Mouse (Mus musculus) heart, postnatal 14 days (tissue): ENCODE results near the gene Ibtk. TPM values are rescaled to one million over a fixed set of nuclear protein-coding genes. Genes with fewer than 3 reads are reported as not detected.

Experiments used
- DNase-seq, 2 experiments: peaks; one replicate each; pipeline ENCODE4 v3.0.0; 2021 to 2022
- intact Hi-C: fragments of 180-260 bp; cut with DNase I; formaldehyde crosslinking; loops from one replicate; pipeline ENCODE4 v1.15.1; 2025
- total RNA-seq, 2 experiments: library from RNA; stranded (reverse); gene quantifications; 2 replicates each; pipeline ENCODE4 v1.2.3; 2021

The Ibtk gene
- total RNA-seq, 2 experiments from 2014 or later = 36.3 to 37.2 TPM

DNA sequence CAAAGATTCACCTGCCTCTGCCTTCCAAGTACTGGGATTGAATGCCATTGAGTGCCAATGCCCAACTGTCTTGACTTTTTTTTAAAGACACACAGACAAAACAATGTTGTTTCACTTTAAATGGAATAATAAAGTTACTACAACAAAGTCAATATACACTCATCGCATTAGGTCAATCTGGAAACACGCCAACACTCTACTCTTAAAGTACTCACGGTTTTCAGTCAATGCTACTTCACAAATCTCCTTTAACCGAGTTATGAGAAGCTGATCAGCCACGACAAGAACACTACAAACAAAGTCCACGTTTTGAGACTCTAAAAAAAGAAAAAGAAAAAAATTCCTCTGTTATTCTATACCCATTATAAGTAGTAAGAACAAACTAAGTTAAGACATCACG lies 31.8 kb downstream of the Ibtk start:
- intact Hi-C loops = no loop called here
- no peak for DNase-seq

DNA sequence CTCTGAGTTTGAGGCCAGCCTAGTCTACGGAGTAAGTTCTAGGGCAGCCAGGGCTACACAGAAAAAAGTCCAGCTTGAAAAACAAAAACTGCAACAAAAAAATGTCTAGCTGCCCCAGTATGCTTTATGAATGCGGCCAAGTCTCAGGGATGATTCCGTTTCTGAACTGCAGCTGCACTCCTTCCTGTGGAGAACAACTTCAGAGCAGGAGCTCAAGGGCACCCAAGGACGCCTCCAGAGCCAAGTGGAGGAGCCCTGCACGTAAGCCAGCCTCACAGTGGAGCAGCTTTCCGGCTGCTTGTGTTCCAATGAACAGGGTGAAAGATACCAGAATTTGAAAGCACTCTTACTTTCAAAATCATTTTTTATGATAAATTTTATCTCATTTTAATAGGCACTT lies 41.8 kb downstream of the Ibtk start:
- intact Hi-C loops = no loop called here
- peak; percentile 11 to 12 for DNase-seq

DNA sequence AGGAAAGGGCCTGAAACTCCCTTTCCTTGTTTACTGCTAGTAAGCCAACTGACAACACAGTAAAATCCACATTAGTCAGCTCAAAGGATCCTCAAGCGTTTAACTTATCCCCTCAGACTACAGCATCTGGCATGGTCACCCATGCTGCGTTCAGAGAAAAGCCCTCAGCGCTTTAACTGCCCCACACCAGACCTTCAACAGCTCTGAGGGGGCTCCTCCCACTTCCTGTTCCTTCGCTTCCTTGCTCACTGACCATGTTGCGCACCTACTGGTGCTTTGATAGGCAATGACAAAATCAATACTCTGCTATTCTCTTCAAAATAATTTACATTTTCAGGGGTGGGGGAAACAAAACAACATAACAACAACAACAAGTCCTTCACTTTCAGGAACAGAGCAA lies 47.2 kb downstream of the Ibtk start:
- DNase-seq = no peak

DNA sequence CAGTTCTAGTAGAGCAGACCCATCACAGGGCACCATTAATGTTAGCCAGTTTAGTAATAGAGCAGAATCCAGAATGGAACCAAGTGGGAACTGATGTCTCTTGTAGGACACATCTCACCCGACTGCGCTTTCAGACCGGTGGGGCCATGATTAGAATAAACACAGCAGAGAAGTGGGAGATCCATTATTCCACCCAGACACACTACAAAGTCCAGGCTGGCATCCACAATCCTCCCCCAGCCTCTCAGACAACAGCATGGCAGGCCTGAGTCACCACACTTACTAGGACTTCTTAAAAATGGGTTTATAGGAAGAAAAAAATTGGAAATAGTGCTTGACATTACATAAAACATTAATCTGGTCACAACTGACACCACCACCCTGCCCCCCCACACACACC lies 53.5 kb downstream of the Ibtk start:
- intact Hi-C loops = loop anchor here (10.0 kb wide), 1 partner anchor 1741 kb away; no protein-coding TSS in a partner anchor
- DNase-seq = no peak

More for the DNA sequence above, 47.2 kb downstream of the Ibtk start:
- intact Hi-C loops = no loop called here

DNA sequence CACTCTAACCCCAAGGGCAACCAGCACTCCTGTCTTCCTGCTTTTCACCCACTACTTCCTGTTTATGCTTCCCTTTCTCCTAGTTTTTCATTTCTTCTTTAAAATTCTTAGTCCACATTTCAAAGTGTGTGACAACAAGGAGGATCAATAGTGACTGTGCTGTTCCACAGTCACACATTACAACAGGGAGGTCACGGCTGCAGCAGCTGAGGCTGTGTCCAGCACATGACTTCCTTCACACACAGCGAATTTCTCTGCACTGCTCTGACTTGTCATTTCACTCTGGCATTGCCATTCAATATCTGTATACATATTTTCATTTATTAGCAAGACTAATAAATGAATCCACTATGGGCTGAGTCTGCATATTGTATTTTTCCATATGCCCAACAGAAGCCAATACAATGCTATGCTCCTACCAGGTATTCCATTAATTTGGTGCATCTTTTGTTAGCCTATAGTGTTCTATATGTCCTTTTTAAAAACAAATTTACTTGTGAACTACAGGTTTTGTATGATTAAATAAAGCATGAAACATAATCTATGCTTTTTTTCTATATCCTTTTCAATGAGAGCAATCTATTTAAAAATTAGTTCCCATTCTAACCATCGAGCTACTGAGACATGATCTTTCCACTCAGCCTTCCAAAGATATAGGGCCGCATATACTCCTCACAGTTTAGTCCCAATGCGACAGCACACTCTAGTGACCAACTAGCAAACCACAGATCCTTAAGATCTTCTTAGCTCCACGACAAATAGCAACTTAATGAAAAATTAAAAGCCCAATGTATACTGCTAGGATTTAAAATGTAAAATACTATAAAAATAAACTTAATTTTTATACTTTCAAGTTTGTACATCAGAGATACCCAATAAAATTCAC lies 55.7 kb downstream of the Ibtk start:
- intact Hi-C loops = loop anchor here (5.0 to 10.0 kb wide), 5 partner anchors 106 to 1739 kb away; partner anchors contain the start of gene Tent5a
- DNase-seq = peak in 1 of 2 experiments; percentile 25

DNA sequence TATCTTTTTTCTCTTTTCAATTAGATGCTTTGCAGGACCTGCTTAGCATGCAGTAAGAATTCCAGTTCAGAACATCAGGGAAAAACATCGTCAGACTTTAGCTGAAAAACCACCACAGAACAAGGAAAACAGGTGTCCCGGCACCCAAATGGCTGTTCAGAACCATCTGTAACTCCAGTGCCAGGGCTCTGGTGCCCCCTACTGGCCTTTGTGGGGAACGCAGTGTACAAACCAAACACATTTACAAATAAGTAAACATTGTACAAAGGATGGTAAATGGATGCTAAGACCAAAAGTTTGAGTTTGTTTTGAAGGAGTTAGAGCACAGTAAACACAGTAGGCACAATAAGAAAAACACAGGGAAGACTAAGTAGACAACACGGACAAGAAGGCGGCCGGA lies 64.1 kb downstream of the Ibtk start:
- intact Hi-C loops = no loop called here
- peak in 1 of 2 experiments; percentile 12 for DNase-seq

DNA sequence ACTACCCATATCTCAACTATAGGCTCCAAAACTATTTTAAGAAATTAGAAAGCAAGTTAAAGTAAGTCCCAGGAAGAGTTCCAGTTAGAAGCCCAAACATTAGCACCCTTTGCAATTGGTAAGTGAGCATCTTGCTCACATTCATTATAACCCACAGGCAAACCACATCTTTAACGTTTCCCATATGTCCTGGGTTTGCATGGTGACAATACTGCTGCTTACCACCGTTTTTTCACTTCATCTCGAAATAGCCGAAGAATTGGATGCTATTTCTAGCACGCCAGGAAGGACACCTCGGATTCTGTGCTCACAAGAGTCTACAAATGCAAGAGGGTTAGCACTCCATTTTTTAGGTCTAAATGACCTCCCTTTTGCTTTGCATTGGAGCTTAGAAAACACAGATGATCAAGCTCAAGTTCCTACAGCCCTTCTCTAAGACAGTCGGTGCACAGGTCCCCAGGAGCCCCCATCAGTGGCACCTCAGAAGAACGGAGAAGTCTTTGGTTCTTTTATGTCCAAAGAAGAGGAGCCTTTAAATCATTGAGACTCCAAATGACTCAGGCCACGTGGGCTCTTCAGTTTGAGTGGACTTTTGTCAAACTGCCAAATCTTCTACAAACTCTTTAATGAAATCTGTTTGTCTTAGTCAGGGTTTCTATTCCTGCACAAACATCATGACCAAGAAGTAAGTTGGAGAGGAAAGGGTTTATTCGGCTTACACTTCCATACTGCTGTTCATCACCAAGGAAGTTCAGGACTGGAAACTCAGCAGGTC lies 73.8 kb downstream of the Ibtk start:
- intact Hi-C loops = no loop called here
- no peak for DNase-seq

DNA sequence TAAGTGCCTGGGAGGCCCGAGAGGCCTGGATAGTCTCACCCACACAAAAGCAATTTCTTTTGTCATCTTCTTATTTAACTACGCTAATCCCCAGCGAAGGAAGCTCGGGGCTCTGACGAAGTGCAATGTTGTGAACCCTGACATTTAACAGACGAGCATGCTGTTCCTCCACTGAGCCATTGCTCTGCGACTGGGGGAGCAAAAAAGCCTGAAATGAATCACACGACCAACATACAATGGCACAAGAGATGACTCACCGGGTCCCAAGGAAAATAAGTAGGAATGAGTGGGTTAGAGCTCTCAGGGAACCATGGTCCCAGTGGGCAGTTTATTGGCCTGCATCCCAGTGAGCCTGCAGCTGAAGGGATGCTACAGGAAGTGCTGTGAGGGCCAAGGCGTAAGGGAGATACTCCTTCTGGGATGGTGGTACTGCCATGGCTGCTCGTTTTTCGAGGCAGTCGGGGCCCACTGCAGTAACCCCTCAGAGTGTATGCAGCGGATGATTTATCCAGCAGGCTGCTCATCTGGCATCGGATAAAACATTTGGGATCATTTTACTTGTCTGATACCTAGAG lies 75.1 kb downstream of the Ibtk start:
- intact Hi-C loops = no loop called here
- DNase-seq = no peak

DNA sequence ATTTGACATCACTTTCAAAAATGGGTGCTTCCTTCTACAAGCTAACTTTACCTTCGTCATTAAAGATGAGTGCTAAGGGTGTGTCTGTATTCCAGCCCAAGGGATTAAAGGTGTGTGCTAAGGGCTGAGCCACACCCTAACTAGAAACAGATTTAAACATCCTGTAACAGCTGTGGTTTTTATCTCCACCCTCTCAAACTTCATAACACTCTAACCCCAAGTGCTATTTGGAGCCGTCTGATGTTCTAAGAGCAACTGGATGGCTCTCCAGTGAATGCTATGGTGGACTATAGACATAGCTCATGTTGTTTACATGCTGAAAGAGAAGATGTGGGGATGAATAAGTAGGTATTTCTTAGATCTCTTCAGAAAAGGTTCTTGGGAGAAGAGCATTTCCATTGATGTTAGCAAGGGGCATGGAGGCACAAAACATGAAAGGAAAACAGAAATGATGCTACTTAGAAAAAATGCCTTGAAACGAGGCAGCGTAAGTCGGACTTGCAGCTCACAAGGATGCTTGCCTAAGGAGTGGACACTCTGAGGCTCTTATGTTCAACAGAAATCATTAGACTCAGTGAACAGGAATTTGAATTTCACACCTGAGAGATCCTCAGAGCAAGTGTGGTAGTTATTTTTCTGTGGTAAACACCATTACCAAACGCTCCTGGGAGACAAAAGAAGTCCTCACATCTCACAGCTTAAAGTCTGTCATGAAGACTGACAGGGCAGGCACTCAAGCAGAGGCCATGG lies 77.4 kb downstream of the Ibtk start:
- intact Hi-C loops = no loop called here
- DNase-seq = no peak

DNA sequence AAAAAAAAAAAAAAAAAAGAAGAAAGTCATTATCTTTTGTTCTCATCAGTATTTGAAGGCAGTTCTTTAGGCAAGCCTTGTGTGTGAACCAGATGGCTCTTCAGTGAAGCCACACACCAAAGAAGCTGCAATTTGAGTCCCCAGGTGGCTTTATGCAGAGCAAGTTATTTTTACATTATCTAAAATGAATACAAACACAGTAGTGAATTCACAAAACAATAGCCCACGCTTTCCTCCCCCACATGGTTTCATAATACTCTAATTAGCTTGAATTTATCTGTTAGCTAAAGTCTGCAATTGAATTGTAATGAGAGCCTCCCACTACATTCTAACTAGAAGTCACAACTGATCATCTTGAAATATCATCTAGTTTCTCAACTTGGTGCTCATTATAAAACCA lies 84.8 kb downstream of the Ibtk start:
- intact Hi-C loops = no loop called here
- DNase-seq = no peak

DNA sequence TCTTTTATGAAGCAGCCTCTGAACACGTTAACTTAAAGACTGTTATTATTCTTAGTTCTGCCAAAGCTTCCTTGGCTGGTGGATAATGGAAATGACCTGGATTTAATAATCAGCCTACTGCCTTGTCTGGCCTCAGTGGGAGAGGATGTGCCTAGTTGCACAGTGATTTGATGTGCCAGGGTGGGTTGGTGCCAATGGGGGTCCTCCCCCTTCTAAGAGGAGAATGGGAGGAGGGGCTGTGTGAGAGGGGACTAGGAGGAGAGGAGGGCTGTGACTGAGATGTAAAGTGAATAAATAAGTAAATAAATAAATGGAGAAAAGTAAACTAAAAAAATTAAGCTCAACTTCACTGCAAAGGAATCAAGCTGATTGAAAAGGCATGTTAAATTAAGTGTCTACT lies 85.3 kb downstream of the Ibtk start:
- intact Hi-C loops = no loop called here
- no peak for DNase-seq

DNA sequence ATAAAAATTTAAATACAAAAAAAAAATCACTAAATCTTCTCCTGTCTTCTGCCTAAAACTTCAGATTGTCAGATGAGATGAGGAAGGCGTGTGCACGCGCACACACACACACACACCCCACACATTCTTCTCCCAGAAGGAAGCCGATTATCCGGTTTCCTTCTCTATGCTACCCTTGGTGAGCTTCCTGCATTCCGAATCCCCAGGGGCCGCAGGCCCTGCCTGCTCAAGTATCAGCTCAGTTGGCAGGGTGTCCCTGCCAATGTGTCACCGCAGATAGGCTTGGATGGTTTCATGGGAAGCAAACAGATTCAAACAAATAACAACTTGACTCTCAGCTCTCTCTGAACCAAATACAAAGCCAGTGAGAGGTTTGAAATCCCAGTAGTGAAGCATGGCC lies 86.0 kb downstream of the Ibtk start:
- intact Hi-C loops = no loop called here
- peak; percentile 33 to 44 for DNase-seq

DNA sequence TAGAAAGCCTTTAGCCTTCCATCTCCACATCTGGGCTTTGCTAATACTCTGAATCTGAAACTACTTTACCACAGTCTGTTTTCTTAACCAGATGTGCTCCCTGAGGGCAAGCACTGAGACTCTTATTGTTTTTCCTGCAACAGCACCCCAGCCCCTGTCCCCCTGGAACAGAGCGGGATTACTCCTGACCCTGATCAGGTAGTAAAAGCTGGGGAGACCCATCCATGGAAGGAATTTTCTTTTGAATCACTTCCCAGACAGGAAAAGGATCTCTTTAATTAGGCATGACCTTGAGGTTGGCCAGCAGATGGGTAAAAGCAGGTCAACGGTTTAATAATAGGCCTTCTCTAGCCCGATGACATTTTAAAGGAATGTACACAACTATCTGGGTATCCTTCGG lies 95.7 kb downstream of the Ibtk start:
- intact Hi-C loops = no loop called here
- DNase-seq = no peak

DNA sequence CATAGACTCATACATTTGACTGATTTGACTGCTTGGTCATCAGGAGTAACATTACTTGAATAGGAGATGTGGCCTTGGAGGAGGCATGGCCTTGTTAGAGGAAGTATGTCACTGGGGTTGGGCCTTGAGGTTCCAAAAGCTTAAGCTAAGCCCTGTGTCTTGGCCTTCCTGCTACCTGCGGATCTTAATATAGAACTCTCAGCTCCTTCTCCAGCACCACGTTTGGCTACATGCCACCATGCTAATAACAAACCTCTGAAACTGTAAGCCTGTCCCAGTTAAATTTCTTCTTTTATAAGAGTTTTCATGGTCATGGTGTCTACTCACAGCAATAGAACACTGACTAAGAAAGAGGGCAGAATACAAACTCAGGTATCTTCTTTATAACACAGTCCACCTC lies 110.9 kb downstream of the Ibtk start:
- intact Hi-C loops = no loop called here
- DNase-seq = no peak

Other genes with a start within 250 kb of the Ibtk start
- 1 to 10 TPM; 2.7 to 4.2 TPM for gene Tpbg, start 93.0 kb upstream of the Ibtk start, total RNA-seq